Mouse (Mus musculus): ENCODE measurements around the gene Zfhx3. TPM values are rescaled to one million over a fixed set of nuclear protein-coding genes. Genes with fewer than 3 reads are reported as not detected.
A peak's percentile ranks its signal among the peaks of the same experiment; 100 is the strongest.

Gene Zfhx3
- polyA plus RNA-seq, 1 experiment from 2014 or later, result 22.8 TPM

DNA sequence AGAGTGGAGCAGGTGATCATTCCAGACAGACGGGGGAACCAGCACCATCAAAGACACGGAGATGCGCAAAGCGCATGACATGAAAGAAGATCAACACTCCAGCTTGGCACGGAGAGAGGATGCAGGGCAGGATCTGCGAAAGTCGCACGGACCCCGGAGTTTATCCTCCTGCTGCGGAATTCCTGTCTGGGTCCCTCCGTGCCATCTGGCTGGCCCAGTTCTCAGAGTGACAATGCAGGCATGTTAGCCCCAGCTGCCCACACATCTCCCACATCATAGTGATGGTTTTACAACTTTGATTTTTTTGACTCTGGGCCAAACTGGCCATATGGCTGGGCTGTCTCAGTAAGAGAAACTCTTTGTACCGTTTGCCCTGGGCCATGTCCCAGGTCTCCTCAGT lies 623.6 kb downstream of the Zfhx3 start:
- 48% methylated on average over 12 of the region's 12 CpGs for WGBS
- Histone ChIP-seq H3K9ac (replicated peaks) (no peak overlapping the region), H3K36me3 (no peaks in the 10 kb centered on the region), H3K4me1 (no peaks in the 10 kb centered on the region), H3K27me3 (replicated peaks) (no peaks in the 10 kb centered on the region), H3K4me2 (0 out of 2 replicates have a peak overlapping the region, but pooled peaks have one; percentile 5), H3K4me3 (replicated peaks) (no peak overlapping the region), H3K9me3 (replicated peaks) (no peaks in the 10 kb centered on the region), H3K27ac (replicated peaks) (no peak overlapping the region)
- ATAC-seq (ENCODE audit: low FRiP score), result no peak

DNA sequence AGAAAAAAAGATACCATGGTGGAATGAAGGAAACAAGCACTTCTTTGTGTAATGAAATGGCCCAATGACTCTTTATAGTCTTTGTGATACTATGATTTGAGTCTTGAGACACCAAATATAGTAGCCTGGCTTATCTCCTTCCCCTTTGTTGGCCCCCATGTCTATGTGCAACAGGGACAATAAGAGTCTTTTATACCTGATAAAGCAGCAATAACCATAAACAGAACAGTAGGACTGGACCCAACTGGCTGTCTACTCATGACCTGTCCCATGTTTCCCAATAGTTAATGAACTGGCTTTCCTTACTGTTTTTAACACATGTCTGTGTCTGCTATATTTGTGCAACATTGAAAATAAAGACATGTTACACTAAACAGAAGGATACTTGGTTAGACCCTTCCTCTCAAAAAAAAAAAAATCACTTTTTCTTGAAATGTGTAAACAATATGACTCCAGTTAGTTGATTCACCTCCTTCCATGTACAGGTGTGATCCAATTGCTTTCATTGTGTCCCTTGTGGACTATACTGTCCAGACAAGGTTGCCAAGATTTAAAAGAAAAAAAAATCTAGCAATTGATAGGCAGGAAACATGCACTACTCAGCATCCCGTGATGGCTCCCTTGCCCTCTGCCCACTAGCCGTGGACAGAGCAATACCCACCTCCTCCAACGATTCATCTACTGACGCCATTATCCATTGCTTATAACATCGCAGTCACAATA lies 631.0 kb downstream of the Zfhx3 start:
- no peak for ATAC-seq (ENCODE audit: low FRiP score)
- WGBS, result 88% methylated on average over 5 of the region's 5 CpGs
- H3K27me3 ChIP-seq (replicated peaks), result no peaks in the 10 kb centered on the region
- no peak overlapping the region for H3K4me2 ChIP-seq
- H3K9ac ChIP-seq (replicated peaks), result no peak overlapping the region
- no peaks in the 10 kb centered on the region for H3K9me3 ChIP-seq (replicated peaks)
- no peak overlapping the region for H3K27ac ChIP-seq (replicated peaks)
- peaks cover 12% of the 10 kb centered on the region for H3K4me1 ChIP-seq
- no peak overlapping the region for H3K4me3 ChIP-seq (replicated peaks)
- H3K36me3 ChIP-seq, result no peaks in the 10 kb centered on the region

DNA sequence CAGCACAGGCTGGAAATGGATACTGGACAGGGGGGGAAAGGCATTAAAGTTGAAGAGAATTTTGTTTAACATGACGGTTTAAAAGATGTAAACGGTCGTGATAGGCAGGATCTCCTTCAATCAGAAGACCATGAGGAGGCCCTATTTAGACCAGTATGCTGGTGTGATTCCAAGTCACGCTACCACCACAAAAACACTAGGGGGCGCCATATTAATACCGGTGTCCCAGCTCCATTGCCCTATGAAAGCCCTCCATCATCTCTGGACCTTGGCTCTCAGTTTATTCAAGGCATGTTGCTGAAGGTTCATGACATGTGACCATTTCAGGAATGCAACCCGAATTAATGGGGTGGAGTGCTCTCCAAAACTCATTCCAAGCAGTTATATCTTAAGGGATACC lies 631.7 kb downstream of the Zfhx3 start:
- 40% methylated on average over 7 of the region's 7 CpGs for WGBS
- H3K36me3 ChIP-seq, result no peaks in the 10 kb centered on the region
- H3K9me3 ChIP-seq (replicated peaks), result no peaks in the 10 kb centered on the region
- H3K4me2 ChIP-seq, result no peak overlapping the region
- no peak overlapping the region for H3K27ac ChIP-seq (replicated peaks)
- no peaks in the 10 kb centered on the region for H3K27me3 ChIP-seq (replicated peaks)
- ATAC-seq (ENCODE audit: low FRiP score), result no peak
- H3K9ac ChIP-seq (replicated peaks), result no peak overlapping the region
- peaks cover 17% of the 10 kb centered on the region for H3K4me1 ChIP-seq
- H3K4me3 ChIP-seq (replicated peaks), result no peak overlapping the region

DNA sequence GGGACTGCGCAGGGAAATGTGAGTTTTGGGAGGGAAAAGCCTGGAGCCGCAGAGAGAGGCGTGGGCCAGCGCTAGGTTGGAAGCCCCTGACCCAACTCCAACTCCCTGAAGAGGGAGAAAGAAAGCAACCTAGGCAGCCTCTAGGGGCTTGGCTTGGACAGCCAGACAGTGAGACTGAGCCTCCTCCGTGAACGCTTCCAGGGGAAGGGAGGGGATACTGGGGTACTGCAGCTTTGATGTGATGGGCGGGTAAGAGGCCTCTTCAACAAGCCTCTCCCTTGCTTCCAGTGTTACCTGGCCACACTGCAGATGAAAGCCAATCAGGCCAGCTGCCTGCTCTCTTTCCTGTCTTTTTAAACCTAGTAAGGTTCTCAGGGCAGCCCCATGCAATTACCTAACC lies 635.1 kb downstream of the Zfhx3 start:
- no peak overlapping the region for H3K4me2 ChIP-seq
- H3K27ac ChIP-seq (replicated peaks), result no peak overlapping the region
- H3K36me3 ChIP-seq, result no peaks in the 10 kb centered on the region
- no peak for ATAC-seq (ENCODE audit: low FRiP score)
- WGBS, result 47% methylated on average over 7 of the region's 7 CpGs
- no peaks in the 10 kb centered on the region for H3K27me3 ChIP-seq (replicated peaks)
- no peak overlapping the region for H3K4me3 ChIP-seq (replicated peaks)
- H3K9ac ChIP-seq (replicated peaks), result no peak overlapping the region
- no peaks in the 10 kb centered on the region for H3K9me3 ChIP-seq (replicated peaks)
- peaks cover 17% of the 10 kb centered on the region for H3K4me1 ChIP-seq

DNA sequence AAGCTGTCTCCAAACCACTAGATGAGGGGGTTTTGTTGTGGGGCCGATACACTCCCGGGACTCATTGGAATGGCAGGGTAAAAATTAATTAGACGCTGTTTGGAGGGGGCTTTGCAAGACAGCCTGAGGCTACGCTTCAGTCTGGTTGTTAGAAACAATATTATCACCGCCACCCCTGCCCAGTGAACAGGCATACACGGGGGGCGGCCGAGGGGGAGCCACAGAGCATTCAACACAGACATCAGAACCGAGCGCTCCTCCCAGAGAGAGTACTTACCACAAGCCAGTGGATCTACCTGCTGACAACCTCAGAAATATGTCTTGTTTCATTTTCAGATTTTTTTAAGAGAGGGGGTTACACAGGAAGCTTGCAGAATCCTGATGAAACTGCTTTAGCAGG lies 635.9 kb downstream of the Zfhx3 start:
- no peak for ATAC-seq (ENCODE audit: low FRiP score)

DNA sequence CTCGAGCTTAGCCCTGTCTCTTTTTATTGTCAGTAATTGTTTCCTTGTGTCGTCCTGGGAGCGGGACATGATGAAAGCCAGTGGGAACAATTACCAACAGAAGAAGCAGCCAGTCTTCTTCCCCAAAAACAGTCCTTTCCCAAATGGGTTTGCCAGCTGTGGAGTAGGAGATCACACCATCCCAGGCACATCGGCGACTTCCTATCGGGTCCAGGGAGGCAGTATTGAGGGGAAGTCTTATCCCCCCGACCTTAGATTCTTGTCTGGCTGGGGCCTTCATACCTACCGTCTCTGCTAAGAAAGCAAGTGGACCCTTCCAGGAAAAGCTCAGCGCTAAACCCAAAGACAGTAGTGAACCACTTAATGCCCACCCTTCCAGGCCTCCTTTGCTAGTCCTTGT lies 637.4 kb downstream of the Zfhx3 start:
- no peak for ATAC-seq (ENCODE audit: low FRiP score)
- Histone ChIP-seq H3K36me3 (no peaks in the 10 kb centered on the region), H3K27ac (replicated peaks) (no peak overlapping the region), H3K4me3 (replicated peaks) (no peak overlapping the region), H3K9me3 (replicated peaks) (no peaks in the 10 kb centered on the region), H3K4me2 (no peak overlapping the region), H3K27me3 (replicated peaks) (0 out of 2 replicates have a peak, but pooled peaks cover 3% of the 10 kb centered on the region), H3K4me1 (peaks cover 17% of the 10 kb centered on the region), H3K9ac (replicated peaks) (no peak overlapping the region)
- 52% methylated on average over 9 of the region's 9 CpGs for WGBS

More for the DNA sequence above, 635.9 kb downstream of the Zfhx3 start:
- Histone ChIP-seq H3K4me1 (peaks cover 17% of the 10 kb centered on the region), H3K27ac (replicated peaks) (no peak overlapping the region), H3K4me3 (replicated peaks) (no peak overlapping the region), H3K36me3 (no peaks in the 10 kb centered on the region), H3K27me3 (replicated peaks) (0 out of 2 replicates have a peak, but pooled peaks cover 3% of the 10 kb centered on the region), H3K9me3 (replicated peaks) (no peaks in the 10 kb centered on the region), H3K4me2 (no peak overlapping the region), H3K9ac (replicated peaks) (no peak overlapping the region)
- 44% methylated on average over 10 of the region's 10 CpGs for WGBS

DNA sequence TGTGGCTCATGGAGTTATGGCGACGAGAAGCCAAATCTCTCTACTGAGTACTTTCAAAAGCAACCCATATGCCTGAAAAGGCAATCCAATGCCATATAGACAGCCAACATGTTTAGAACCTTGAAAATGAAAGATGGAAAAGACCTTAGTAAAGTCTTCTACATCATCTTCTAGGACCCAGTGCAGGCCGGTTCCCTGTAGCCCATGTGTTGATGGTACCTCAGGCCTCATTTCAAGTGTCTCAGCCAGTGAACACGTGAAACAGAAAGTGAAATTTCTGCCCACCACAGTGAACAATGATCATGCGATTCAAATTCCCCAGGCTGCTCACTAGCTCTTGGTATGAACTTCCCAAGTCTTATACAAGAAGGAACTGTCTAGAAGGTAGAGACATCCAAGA lies 637.9 kb downstream of the Zfhx3 start:
- H3K4me3 ChIP-seq (replicated peaks), result no peak overlapping the region
- no peaks in the 10 kb centered on the region for H3K9me3 ChIP-seq (replicated peaks)
- H3K9ac ChIP-seq (replicated peaks), result no peak overlapping the region
- no peak for ATAC-seq (ENCODE audit: low FRiP score)
- H3K36me3 ChIP-seq, result no peaks in the 10 kb centered on the region
- no peak overlapping the region for H3K4me2 ChIP-seq
- 97% methylated on average over 5 of the region's 5 CpGs for WGBS
- H3K27me3 ChIP-seq (replicated peaks), result 0 out of 2 replicates have a peak, but pooled peaks cover 3% of the 10 kb centered on the region
- peaks cover 17% of the 10 kb centered on the region for H3K4me1 ChIP-seq
- no peak overlapping the region for H3K27ac ChIP-seq (replicated peaks)

DNA sequence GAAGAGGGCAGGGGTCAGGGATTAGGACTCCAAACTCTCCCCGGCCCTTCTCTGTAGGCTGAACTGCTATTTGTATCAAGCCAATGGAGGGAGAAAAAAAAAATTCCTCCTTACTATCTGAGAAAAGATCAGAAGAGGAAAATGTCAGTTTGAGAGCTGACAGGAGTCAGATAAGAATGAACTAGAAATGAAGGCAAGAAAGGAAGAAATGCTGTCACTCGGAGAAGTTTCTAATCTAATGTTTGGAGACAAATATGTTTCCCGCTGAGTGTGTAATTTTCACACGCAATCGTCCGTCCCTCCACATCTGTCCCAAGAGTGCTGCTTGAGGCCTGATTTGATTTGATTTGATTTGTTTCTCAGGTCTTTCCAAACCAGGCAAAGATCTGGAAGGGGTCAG lies 639.1 kb downstream of the Zfhx3 start:
- H3K9me3 ChIP-seq (replicated peaks), result no peaks in the 10 kb centered on the region
- H3K9ac ChIP-seq (replicated peaks), result no peak overlapping the region
- H3K36me3 ChIP-seq, result no peaks in the 10 kb centered on the region
- no peak overlapping the region for H3K4me2 ChIP-seq
- H3K27me3 ChIP-seq (replicated peaks), result 0 out of 2 replicates have a peak, but pooled peaks cover 3% of the 10 kb centered on the region
- no peak overlapping the region for H3K27ac ChIP-seq (replicated peaks)
- no peak overlapping the region for H3K4me3 ChIP-seq (replicated peaks)
- 72% methylated on average over 6 of the region's 6 CpGs for WGBS
- ATAC-seq (ENCODE audit: low FRiP score), result no peak
- peaks cover 17% of the 10 kb centered on the region for H3K4me1 ChIP-seq

DNA sequence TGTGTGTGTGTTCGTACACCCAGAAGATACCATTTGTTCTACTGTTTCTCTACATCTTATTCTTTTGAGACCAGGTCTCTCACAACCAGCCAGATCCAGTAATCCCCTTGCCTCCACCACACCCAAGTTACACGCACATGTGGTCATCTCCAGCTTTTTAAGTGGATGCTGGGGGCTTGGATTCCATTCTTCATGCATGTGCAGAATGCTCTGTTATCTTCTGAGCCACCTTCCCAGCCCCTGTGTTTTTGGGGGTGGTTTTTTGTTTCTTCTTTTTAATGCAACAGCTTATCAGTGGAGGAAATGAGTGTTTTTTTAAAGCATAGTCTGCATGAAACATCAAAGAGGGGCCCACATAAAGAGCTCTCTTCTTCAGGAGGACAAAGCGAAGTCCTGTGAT lies 639.8 kb downstream of the Zfhx3 start:
- Histone ChIP-seq H3K4me1 (peaks cover 14% of the 10 kb centered on the region), H3K27ac (replicated peaks) (no peak overlapping the region), H3K9ac (replicated peaks) (no peak overlapping the region), H3K36me3 (no peaks in the 10 kb centered on the region), H3K4me2 (no peak overlapping the region), H3K27me3 (replicated peaks) (0 out of 2 replicates have a peak, but pooled peaks cover 3% of the 10 kb centered on the region), H3K4me3 (replicated peaks) (no peak overlapping the region), H3K9me3 (replicated peaks) (no peaks in the 10 kb centered on the region)
- 92% methylated on average over 3 of the region's 3 CpGs for WGBS
- no peak for ATAC-seq (ENCODE audit: low FRiP score)

DNA sequence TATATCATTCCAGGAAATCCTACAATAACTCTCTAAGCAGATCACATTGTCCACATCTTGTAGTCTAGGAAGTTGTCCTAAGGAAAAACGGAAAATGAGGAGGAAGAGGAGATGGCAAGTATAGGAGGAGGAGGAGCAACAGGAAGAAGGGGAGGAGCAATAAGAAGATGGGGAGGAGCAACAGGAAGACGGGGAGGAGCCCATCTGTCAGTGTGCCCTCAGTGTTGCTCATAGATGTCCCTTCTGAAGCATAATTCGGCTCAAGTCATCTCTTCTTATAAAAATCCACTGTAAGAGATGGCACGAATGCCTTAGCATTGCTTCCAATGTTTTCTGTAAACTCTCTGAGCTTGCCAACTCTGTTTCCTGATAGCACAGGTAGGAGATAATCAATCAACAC lies 640.8 kb downstream of the Zfhx3 start:
- Histone ChIP-seq H3K4me1 (peaks cover 7% of the 10 kb centered on the region), H3K27ac (replicated peaks) (no peak overlapping the region), H3K9ac (replicated peaks) (no peak overlapping the region), H3K36me3 (no peaks in the 10 kb centered on the region), H3K9me3 (replicated peaks) (no peaks in the 10 kb centered on the region), H3K4me2 (no peak overlapping the region), H3K27me3 (replicated peaks) (0 out of 2 replicates have a peak, but pooled peaks cover 3% of the 10 kb centered on the region), H3K4me3 (replicated peaks) (no peak overlapping the region)
- no peak for ATAC-seq (ENCODE audit: low FRiP score)
- 89% methylated on average over 4 of the region's 4 CpGs for WGBS

DNA sequence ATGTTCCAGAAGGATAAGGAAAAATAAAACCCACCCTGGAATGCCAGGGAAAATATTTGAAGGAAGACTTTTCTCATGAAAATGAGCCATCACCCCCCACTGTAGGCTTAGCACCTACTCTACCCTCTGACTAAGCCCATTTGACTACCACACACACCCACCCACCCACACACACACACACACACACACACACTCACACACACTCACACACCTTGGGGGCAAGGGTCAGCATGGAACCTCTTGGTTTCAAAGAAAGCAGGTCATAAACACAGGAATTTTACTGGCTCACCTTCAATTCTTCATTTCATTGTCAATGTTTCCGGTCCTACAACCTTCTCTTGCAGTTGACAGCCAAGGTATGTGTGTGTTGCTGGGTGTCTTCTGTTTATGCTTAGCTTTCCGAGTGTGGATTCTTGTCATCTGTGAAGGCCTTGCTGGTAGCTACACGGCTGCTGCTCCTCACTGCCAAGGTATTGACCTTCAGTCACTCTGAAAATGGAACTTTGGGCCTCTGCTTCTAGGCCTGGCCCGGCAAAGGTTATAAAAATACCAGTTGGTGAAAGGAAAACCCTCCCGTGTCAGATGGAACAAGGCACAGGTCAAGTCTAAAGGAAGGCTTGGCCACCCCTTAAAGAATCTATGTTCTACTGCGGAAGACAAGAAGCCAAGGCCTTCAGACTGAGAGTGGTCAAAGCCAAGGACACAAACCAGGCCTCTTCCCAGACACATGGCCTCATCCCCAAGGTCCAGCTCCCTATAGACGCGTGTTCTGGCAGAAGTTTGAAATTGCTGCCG lies 641.6 kb downstream of the Zfhx3 start:
- Histone ChIP-seq H3K36me3 (no peaks in the 10 kb centered on the region), H3K9ac (replicated peaks) (no peak overlapping the region), H3K27me3 (replicated peaks) (0 out of 2 replicates have a peak, but pooled peaks cover 3% of the 10 kb centered on the region), H3K27ac (replicated peaks) (no peak overlapping the region), H3K4me1 (no peaks in the 10 kb centered on the region), H3K4me2 (no peak overlapping the region), H3K4me3 (replicated peaks) (no peak overlapping the region), H3K9me3 (replicated peaks) (no peaks in the 10 kb centered on the region)
- ATAC-seq (ENCODE audit: low FRiP score), result no peak
- WGBS, result 88% methylated on average over 9 of the region's 9 CpGs

DNA sequence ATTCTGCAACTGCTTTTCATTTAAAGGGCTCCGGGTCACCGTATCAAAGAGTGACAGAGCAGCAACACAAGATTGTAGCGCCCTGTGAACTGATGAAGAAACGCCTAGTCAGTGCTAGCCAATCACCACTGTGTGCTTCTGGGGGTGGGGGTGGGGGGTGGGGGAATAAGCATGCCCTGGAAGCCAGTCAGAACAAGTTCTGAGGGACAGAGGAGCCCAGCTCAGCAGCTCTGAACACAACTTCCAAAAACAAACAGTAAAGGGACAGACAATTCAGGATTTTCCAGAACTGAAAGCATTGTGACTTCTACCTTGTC lies 642.2 kb downstream of the Zfhx3 start:
- no peak for ATAC-seq (ENCODE audit: low FRiP score)
- 91% methylated on average over 4 of the region's 4 CpGs for WGBS
- no peak overlapping the region for H3K4me2 ChIP-seq
- H3K4me3 ChIP-seq (replicated peaks), result no peak overlapping the region
- H3K9ac ChIP-seq (replicated peaks), result no peak overlapping the region
- no peaks in the 10 kb centered on the region for H3K4me1 ChIP-seq
- H3K9me3 ChIP-seq (replicated peaks), result no peaks in the 10 kb centered on the region
- no peaks in the 10 kb centered on the region for H3K36me3 ChIP-seq
- no peak overlapping the region for H3K27ac ChIP-seq (replicated peaks)
- 0 out of 2 replicates have a peak, but pooled peaks cover 3% of the 10 kb centered on the region for H3K27me3 ChIP-seq (replicated peaks)
